Mouse (Mus musculus): ENCODE measurements around the gene Echs1.

DNA sequence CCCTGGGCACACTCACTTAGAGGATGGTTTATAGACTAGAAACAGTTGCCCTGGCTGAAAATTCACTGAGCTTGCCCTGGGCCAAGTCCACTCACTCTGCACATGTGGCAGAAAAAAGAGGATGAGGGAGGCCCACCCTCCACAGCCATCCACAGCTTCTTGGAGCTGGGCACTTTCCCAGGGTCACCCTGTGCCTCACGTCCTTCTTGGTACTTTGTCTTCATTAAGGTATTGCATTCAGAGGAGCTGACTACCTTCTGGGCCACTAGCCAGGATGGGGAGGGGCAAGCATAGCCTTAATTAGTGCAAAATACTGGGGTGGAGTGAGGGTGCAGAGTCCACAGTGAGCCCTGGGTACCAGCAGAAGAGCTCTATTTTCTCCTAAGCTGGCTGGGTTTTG lies 20.7 kb downstream of the Echs1 start:
- TF ChIP-seq CTCF (IDR thresholded peaks at IDR 0.05; ENCODE audit: borderline replicate concordance, insufficient read depth, low read depth, low read length) (no peak), POLR2A (IDR thresholded peaks at IDR 0.05; ENCODE audit: borderline replicate concordance, insufficient read depth, low read length) (no peak)

Measured in cerebellum, adult 2 months (tissue).